Mouse (Mus musculus): Measurements from ENCODE around the gene Ddn. TPM values are rescaled to one million over a fixed set of nuclear protein-coding genes. Genes with fewer than 3 reads are reported as not detected.

The Ddn gene
- polyA plus RNA-seq, 1 experiment from 2014 or later, result not detected

- Histone ChIP-seq H3K4me3 (replicated peaks; ENCODE audit: low read length) (no peak overlapping the region), H3K9ac (ENCODE audit: low read length) (no peak overlapping the region), H3K36me3 (ENCODE audit: control insufficient read depth, insufficient read depth, low read length) (peaks cover 35% of the 10 kb centered on the region), H3K27ac (ENCODE audit: low read length) (no peak overlapping the region), H3K4me2 (ENCODE audit: low read depth, low read length) (no peak overlapping the region), H3K27me3 (ENCODE audit: control insufficient read depth, insufficient read depth, low read length) (no peaks in the 10 kb centered on the region), H3K4me1 (ENCODE audit: control insufficient read depth, insufficient read depth, low read length) (peaks cover 10% of the 10 kb centered on the region), H3K9me3 (replicated peaks; ENCODE audit: control insufficient read depth, low read length) (no peaks in the 10 kb centered on the region)
- ATAC-seq (ENCODE audit: insufficient read depth, low FRiP score), result no peak
- 85% methylated on average over 11 of the region's 11 CpGs for WGBS
Measured at GRCm38 (mm10) chr15:98833281-98833680, 24.0 kb upstream of the Ddn start.

GRCm38 (mm10) chr15:98832161-98833058, 23.1 kb upstream of the Ddn start:
- peaks cover 28% of the 10 kb centered on the region for H3K36me3 ChIP-seq (ENCODE audit: control insufficient read depth, insufficient read depth, low read length)
- no peak for ATAC-seq (ENCODE audit: insufficient read depth, low FRiP score)
- no peaks in the 10 kb centered on the region for H3K27me3 ChIP-seq (ENCODE audit: control insufficient read depth, insufficient read depth, low read length)
- H3K27ac ChIP-seq (ENCODE audit: low read length), result peak overlapping the region; percentile 94
- peaks cover 10% of the 10 kb centered on the region for H3K4me1 ChIP-seq (ENCODE audit: control insufficient read depth, insufficient read depth, low read length)
- no peak overlapping the region for H3K4me3 ChIP-seq (replicated peaks; ENCODE audit: low read length)
- WGBS, result 48% methylated on average over 12 of the region's 12 CpGs
- H3K9me3 ChIP-seq (replicated peaks; ENCODE audit: control insufficient read depth, low read length), result no peaks in the 10 kb centered on the region
- peak overlapping the region; percentile 73 for H3K4me2 ChIP-seq (ENCODE audit: low read depth, low read length)
- peak overlapping the region; percentile 66; the same call in 1 of the 2 replicates for H3K9ac ChIP-seq (ENCODE audit: low read length)

- H3K4me2 ChIP-seq (ENCODE audit: low read depth, low read length), result peak overlapping the region; percentile 73
- H3K4me3 ChIP-seq (replicated peaks; ENCODE audit: low read length), result peak overlapping the region; percentile 76
- 14% methylated on average over 9 of the region's 9 CpGs for WGBS
- H3K27me3 ChIP-seq (ENCODE audit: control insufficient read depth, insufficient read depth, low read length), result no peaks in the 10 kb centered on the region
- no peak for ATAC-seq (ENCODE audit: insufficient read depth, low FRiP score)
- H3K27ac ChIP-seq (ENCODE audit: low read length), result peak overlapping the region; percentile 94
- no peaks in the 10 kb centered on the region for H3K9me3 ChIP-seq (replicated peaks; ENCODE audit: control insufficient read depth, low read length)
- peaks cover 22% of the 10 kb centered on the region for H3K36me3 ChIP-seq (ENCODE audit: control insufficient read depth, insufficient read depth, low read length)
- H3K4me1 ChIP-seq (ENCODE audit: control insufficient read depth, insufficient read depth, low read length), result peaks cover 10% of the 10 kb centered on the region
- H3K9ac ChIP-seq (ENCODE audit: low read length), result peak overlapping the region; percentile 66
Measured at GRCm38 (mm10) chr15:98831684-98832035, 22.4 kb upstream of the Ddn start.

GRCm38 (mm10) chr15:98830736-98831683, 21.7 kb upstream of the Ddn start, which contains the start of gene Prkag1:
Prkag1 (minus strand) TSS chr15:98831521.
- peak within 1 kb of the TSS; percentile 73 for H3K4me2 ChIP-seq (ENCODE audit: low read depth, low read length)
- peak within 1 kb of the TSS; percentile 76 for H3K4me3 ChIP-seq (replicated peaks; ENCODE audit: low read length)
- no peaks in the 10 kb centered on the region for H3K27me3 ChIP-seq (ENCODE audit: control insufficient read depth, insufficient read depth, low read length)
- no peaks in the 10 kb centered on the region for H3K9me3 ChIP-seq (replicated peaks; ENCODE audit: control insufficient read depth, low read length)
- under 1% methylated on average over 64 of the region's 66 CpGs for WGBS
- peak within 1 kb of the TSS; percentile 94 for H3K27ac ChIP-seq (ENCODE audit: low read length)
- ATAC-seq (ENCODE audit: insufficient read depth, low FRiP score), result peak; percentile 96
- H3K9ac ChIP-seq (ENCODE audit: low read length), result peak within 1 kb of the TSS; percentile 96
- H3K36me3 ChIP-seq (ENCODE audit: control insufficient read depth, insufficient read depth, low read length), result peaks cover 20% of the 10 kb centered on the region
- peaks cover 10% of the 10 kb centered on the region for H3K4me1 ChIP-seq (ENCODE audit: control insufficient read depth, insufficient read depth, low read length)

GRCm38 (mm10) chr15:98827611-98828011, 18.3 kb upstream of the Ddn start:
- no peak for ATAC-seq (ENCODE audit: insufficient read depth, low FRiP score)
- WGBS, result 88% methylated on average over 7 of the region's 7 CpGs

GRCm38 (mm10) chr15:98823434-98823833, 14.1 kb upstream of the Ddn start:
- no peak overlapping the region for H3K9ac ChIP-seq (ENCODE audit: low read length)
- H3K4me3 ChIP-seq (replicated peaks; ENCODE audit: low read length), result no peak overlapping the region
- no peak overlapping the region for H3K27ac ChIP-seq (ENCODE audit: low read length)
- H3K4me2 ChIP-seq (ENCODE audit: low read depth, low read length), result no peak overlapping the region
- no peaks in the 10 kb centered on the region; the same call in 1 of the 2 replicates for H3K4me1 ChIP-seq (ENCODE audit: control insufficient read depth, insufficient read depth, low read length)
- no peak for ATAC-seq (ENCODE audit: insufficient read depth, low FRiP score)
- WGBS, result 59% methylated on average over 3 of the region's 3 CpGs
- H3K36me3 ChIP-seq (ENCODE audit: control insufficient read depth, insufficient read depth, low read length), result peaks cover 21% of the 10 kb centered on the region
- H3K27me3 ChIP-seq (ENCODE audit: control insufficient read depth, insufficient read depth, low read length), result no peaks in the 10 kb centered on the region
- H3K9me3 ChIP-seq (replicated peaks; ENCODE audit: control insufficient read depth, low read length), result no peaks in the 10 kb centered on the region

More at GRCm38 (mm10) chr15:98827611-98828011, 18.3 kb upstream of the Ddn start:
- Histone ChIP-seq H3K9me3 (replicated peaks; ENCODE audit: control insufficient read depth, low read length) (no peaks in the 10 kb centered on the region), H3K4me3 (replicated peaks; ENCODE audit: low read length) (no peak overlapping the region), H3K4me2 (ENCODE audit: low read depth, low read length) (no peak overlapping the region), H3K27me3 (ENCODE audit: control insufficient read depth, insufficient read depth, low read length) (no peaks in the 10 kb centered on the region), H3K36me3 (ENCODE audit: control insufficient read depth, insufficient read depth, low read length) (peaks cover 13% of the 10 kb centered on the region), H3K9ac (ENCODE audit: low read length) (no peak overlapping the region), H3K27ac (ENCODE audit: low read length) (no peak overlapping the region), H3K4me1 (ENCODE audit: control insufficient read depth, insufficient read depth, low read length) (peaks cover 10% of the 10 kb centered on the region)

- no peak for ATAC-seq (ENCODE audit: insufficient read depth, low FRiP score)
- Histone ChIP-seq H3K9me3 (replicated peaks; ENCODE audit: control insufficient read depth, low read length) (no peaks in the 10 kb centered on the region), H3K27me3 (ENCODE audit: control insufficient read depth, insufficient read depth, low read length) (no peaks in the 10 kb centered on the region), H3K4me2 (ENCODE audit: low read depth, low read length) (no peak overlapping the region), H3K4me3 (replicated peaks; ENCODE audit: low read length) (no peak overlapping the region), H3K9ac (ENCODE audit: low read length) (no peak overlapping the region), H3K4me1 (ENCODE audit: control insufficient read depth, insufficient read depth, low read length) (no peaks in the 10 kb centered on the region), H3K36me3 (ENCODE audit: control insufficient read depth, insufficient read depth, low read length) (peaks cover 21% of the 10 kb centered on the region), H3K27ac (ENCODE audit: low read length) (no peak overlapping the region)
- 82% methylated on average over 5 of the region's 5 CpGs for WGBS
Measured at GRCm38 (mm10) chr15:98822147-98822546, 12.9 kb upstream of the Ddn start.

- H3K9ac ChIP-seq (ENCODE audit: low read length), result no peak overlapping the region
- no peak overlapping the region for H3K4me3 ChIP-seq (replicated peaks; ENCODE audit: low read length)
- no peaks in the 10 kb centered on the region for H3K27me3 ChIP-seq (ENCODE audit: control insufficient read depth, insufficient read depth, low read length)
- peaks cover 21% of the 10 kb centered on the region for H3K36me3 ChIP-seq (ENCODE audit: control insufficient read depth, insufficient read depth, low read length)
- ATAC-seq (ENCODE audit: insufficient read depth, low FRiP score), result no peak
- H3K4me1 ChIP-seq (ENCODE audit: control insufficient read depth, insufficient read depth, low read length), result no peaks in the 10 kb centered on the region
- H3K4me2 ChIP-seq (ENCODE audit: low read depth, low read length), result no peak overlapping the region
- H3K9me3 ChIP-seq (replicated peaks; ENCODE audit: control insufficient read depth, low read length), result no peaks in the 10 kb centered on the region
- H3K27ac ChIP-seq (ENCODE audit: low read length), result no peak overlapping the region
- 45% methylated on average over 10 of the region's 10 CpGs for WGBS
Measured at GRCm38 (mm10) chr15:98821403-98821802, 12.1 kb upstream of the Ddn start.

All from stomach, embryonic 16.5 days (tissue).